Mouse (Mus musculus) right cerebral cortex, postnatal 25 days (tissue): ENCODE results near the gene Adamts17.

Source experiments
- DNase-seq: peaks from one replicate; pipeline ENCODE4 v3.0.0; 2022

Adamts17 gene

GRCm38 (mm10) chr7:67110551-67111159 is 271.1 kb downstream of the Adamts17 start:
- DNase-seq: no peak

GRCm38 (mm10) chr7:67112495-67113216 is 273.1 kb downstream of the Adamts17 start:
- DNase-seq: no peak

- no peak for DNase-seq
These were observed 274.5 kb downstream of the Adamts17 start for GRCm38 (mm10) chr7:67114056-67114455.

GRCm38 (mm10) chr7:67115056-67115455 is 275.5 kb downstream of the Adamts17 start:
- DNase-seq: no peak

GRCm38 (mm10) chr7:67135140-67135539 is 295.6 kb downstream of the Adamts17 start:
- DNase-seq: no peak

- no peak for DNase-seq
These were observed 302.9 kb downstream of the Adamts17 start for GRCm38 (mm10) chr7:67142347-67143015.

- DNase-seq: no peak
These were observed 306.2 kb downstream of the Adamts17 start for GRCm38 (mm10) chr7:67145748-67146147.

- no peak for DNase-seq
These were observed 306.6 kb downstream of the Adamts17 start for GRCm38 (mm10) chr7:67146151-67146550.

GRCm38 (mm10) chr7:67149707-67150106 is 310.2 kb downstream of the Adamts17 start:
- no peak for DNase-seq

- no peak for DNase-seq
These were observed 313.1 kb downstream of the Adamts17 start for GRCm38 (mm10) chr7:67152626-67153025.

- no peak for DNase-seq
These were observed 322.6 kb downstream of the Adamts17 start for GRCm38 (mm10) chr7:67162135-67162534.

GRCm38 (mm10) chr7:67168288-67168687 is 328.8 kb downstream of the Adamts17 start:
- no peak for DNase-seq

GRCm38 (mm10) chr7:67168763-67169569 is 329.4 kb downstream of the Adamts17 start:
- DNase-seq: no peak

GRCm38 (mm10) chr7:67173522-67174195 is 334.1 kb downstream of the Adamts17 start:
- no peak for DNase-seq

GRCm38 (mm10) chr7:67183786-67184185 is 344.3 kb downstream of the Adamts17 start:
- no peak for DNase-seq

- peak; percentile 48 for DNase-seq
These were observed 359.9 kb downstream of the Adamts17 start for GRCm38 (mm10) chr7:67199412-67199811.
